Mouse (Mus musculus): ENCODE results near the gene Atp13a5.

Gene Atp13a5

GRCm38 (mm10) chr16:29378458-29378857 is at the start of gene Atp13a5:
TSS of gene Atp13a5 (minus strand) at chr16:29378732.
- DNase-seq = no peak

DNA sequence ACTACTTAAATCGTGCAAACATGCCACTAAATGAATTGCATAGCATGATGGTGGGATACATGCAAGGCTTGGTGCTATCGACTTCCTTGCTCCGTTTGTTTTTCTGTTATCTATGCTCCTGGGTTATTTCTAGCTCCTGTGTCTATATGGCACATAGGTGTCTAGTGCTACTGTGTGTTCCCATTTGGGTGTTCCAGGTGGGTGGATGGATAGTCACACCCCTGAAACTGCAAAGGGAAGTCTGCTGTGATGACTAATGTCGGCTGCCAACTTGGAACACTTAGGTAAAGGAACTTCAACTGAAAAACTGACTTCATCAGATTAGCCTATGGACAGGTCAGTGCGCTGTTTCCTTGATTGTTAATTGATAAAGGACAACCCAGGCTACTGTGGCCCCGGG is 36.3 kb upstream of the Atp13a5 start:
- DNase-seq = no peak

DNA sequence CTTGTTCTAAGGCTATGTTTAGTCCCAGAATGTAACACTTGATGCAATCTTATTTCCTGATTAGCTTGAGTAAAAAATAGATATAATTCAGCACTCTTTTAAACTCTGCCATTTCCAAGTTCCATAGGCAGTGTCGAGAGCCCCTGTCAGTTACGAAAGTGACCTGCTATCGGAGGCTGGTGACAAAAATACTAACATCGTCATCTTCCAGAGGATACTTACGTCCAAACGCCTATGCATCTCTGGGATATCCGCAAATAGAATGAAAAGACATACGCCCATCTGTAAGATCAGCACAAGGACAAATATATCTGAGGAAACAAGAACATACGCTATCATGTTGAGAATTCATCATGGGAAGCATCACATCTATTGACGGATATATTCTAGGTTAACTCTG is 28.8 kb upstream of the Atp13a5 start:
- no peak for DNase-seq

DNA sequence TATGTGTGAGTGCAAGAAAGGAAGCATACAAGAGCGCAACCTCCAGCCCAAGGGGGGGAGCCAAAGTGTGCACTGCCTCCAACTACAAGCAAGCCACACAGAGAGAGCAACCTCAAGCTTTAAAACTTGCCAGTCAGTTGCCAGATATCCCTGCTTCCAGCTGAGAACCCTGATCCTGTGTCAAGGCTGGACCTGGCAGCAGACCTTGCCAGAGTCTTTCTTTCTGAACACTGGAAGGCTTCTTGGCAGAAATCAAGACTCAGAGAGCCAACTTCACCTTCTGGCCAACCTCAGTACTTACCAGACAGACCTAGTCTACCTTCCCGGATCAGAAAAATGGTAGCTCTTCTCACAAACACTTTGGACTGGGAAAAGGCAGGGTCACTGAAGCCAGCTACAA is 20.5 kb upstream of the Atp13a5 start:
- no peak for DNase-seq

GRCm38 (mm10) chr16:29384781-29385180 is 6.2 kb upstream of the Atp13a5 start:
- no peak for DNase-seq

- no peak for DNase-seq
Measured at GRCm38 (mm10) chr16:29374636-29375035, 3.9 kb downstream of the Atp13a5 start.

DNA sequence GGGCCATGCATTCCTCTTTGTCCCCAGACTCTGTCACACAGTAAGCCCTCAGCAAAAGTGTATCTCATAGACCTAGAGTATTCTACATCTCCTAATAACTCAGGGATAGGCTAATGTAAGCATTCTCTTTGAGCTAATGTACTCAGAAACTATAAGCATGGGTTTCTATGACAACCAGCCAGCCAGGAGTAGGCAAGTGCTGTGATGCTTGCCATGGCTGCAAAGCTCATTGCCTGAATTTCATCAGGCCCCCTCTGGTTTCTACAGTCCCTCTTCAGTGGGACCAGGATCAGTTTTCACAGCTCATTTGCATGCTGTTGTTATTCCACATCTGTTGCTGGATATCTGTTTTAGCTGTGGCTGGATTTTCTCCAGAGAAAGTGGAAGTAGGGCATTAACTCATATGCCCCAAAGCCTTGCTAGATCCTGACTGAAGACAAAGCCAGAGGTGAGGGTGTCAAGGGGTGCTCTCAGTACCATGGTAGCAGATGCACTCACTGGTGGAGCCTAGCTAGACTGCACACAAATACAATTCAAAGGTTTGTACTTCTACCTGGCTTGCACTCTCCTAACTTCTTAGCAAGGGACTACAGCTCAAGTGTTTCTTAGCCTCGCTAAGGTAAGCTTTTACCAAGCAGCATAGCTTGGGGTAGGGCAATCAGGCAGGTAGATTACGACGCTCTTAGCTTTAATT is 47.0 kb downstream of the Atp13a5 start:
- DNase-seq = no peak

DNA sequence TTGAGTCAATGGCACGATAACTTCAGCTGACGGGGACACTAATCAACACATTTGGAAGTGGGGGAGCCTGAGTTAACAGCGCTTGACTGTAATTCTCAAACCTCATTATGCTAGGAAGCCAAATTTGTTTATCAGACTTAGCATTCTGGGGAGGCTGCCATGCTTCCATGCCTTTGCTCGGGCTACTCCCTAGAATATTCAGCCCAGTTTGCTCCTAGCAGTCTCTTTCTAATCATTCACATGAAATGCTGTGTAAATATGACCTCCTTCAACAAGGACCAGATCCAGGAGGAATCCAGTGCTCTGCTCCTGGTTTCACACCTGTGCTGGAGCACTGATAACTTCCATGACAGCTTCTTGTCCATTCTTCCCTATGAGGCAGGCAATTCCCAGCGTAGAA is 47.6 kb downstream of the Atp13a5 start:
- no peak for DNase-seq

GRCm38 (mm10) chr16:29329213-29329612 is 49.3 kb downstream of the Atp13a5 start:
- DNase-seq = no peak

DNA sequence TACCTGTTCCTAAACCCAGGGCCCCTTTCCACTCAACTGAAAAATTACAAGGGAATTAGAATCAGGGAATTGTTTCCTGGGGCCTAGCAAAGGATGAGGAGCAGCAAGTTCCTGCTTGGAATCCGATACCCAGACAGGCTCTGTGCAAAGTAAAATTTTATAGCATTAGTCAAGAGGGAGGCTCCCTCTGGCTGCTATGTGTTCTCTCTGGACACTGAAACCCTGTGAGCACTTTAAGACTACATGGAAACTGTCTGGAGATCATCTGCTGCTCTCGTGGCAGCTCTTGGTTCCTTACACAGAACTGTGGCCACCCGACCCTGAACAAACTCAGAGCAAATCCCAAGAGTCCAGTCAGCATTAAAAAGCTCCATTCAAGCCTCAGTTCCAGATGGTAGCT is 50.6 kb downstream of the Atp13a5 start:
- no peak for DNase-seq

DNA sequence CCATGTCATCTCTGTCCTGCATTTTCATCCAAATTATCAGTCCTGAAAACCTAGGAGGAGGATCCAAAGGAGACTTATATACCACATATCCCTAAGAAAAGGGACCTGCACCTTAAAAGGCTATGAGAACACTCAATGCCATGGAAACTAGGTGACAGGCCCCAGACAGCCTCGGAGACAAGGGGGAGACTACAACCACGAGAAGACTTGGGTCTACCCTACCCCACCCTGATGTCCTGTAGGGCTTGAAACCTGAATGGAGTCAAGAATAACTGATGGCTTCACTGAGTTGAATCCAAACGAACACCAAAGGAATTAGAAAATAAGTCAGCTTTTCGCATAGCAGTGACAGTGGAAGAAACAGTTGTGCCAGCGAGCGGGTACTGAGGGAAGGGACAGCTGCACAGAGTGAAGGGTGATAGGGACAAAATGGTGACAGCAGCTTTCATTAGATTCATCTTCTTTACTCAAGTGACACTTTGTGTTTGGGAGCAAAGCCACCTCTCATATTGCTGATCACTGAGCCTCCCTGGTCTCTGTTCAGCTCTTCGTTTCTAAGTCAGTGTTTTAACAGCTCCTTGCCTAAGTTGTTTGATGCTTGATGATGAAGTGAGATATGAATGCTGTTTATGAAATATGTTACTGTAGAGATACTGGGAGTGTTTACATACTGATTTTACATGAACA is 53.2 kb downstream of the Atp13a5 start:
- DNase-seq = no peak

DNA sequence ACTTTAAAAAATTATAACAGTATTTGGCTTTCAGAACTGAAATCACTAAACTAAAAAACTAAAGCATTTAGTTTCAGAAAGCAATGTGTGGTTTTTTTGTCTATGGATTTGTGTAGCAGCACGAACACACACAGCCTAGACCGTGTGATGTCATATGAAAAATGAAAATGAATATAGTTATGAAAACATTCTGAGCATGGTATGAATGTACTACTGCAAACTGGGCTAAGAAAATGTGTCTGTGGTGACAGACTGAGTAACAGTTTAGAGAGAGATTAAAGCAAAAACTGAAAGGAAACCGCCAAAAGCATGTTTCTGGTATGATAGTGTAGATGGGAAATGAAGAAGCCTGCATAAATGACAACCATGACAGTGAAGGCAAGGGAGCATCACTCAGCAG is 57.8 kb downstream of the Atp13a5 start:
- no peak for DNase-seq

DNA sequence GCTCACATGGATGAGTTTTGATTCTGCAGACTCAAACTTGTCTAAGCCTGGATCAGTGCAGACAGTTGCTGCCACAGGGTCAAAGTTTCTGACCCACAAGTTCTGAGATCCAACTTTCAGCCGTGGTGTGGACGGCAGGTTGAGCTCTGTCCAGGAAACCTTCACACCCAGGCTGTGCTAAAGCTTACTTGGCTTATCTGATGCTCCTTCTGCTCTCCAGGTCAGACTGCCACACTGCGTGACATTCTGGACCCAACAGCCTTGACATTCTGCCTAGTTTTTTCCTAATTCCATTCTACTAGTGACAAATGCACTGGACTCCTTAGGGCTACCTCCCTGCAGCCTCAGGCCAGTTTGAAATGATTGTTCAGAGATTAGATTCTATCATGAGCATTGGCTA is 63.1 kb downstream of the Atp13a5 start:
- no peak for DNase-seq

DNA sequence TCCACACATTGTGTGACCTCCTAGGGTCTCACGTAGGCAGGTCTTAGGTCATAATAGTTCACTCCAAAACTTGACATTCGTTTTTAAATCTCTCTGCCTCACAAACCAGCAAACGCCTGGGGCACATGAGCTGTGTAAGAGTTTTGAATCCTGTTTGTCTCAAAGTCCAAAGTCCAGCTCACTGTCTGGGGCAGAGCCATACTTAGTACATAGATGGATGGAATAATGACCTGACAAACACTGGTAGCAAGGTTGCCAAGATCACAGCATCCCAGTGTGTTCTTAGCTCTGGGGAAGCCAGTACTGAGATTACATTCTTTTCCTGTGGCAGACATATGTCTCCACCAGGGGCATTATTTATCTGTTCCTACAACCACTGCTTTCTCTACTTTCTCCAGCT is 63.5 kb downstream of the Atp13a5 start:
- DNase-seq = no peak

DNA sequence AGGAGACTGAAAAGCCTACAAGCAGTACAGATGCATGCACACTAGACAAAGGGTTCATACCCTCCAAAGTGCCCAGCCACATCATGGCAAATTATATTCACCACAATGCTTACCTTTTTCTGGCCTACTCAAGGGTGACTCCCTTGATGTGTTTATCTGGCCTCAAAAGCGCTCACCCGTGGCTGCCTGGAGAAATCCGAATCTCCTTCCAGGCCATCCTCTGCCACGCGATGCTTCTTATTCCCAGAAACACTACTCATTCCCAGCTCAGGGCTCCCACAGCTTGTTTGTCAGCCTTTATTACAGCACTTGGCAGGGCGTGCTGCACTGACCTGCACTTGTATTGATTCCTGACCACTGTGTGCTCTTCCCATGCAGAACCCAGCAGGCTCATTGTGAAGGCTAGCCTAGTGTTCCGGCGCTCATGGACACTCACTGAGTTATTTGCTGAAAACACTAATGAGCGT is 80.9 kb downstream of the Atp13a5 start:
- no peak for DNase-seq

GRCm38 (mm10) chr16:29280691-29281090 is 97.8 kb downstream of the Atp13a5 start:
- no peak for DNase-seq

DNA sequence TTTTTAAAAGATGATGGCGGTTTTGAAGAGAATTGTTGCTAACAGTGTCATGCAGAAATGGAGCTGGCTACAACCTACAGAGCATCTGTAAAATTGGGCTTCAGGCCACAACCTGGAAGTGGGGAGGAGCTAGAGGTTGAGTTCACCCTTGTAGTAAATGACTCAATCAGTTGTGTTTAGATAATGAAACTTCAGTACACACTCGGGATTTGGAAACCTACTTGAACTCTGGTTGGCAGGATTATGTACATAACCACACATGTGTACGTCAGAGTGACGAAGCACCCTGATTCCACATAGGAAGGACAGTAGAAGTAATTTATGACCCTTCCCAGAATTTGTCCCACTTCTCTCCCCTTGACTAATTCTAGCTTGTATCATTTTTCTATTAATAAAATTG is 124.2 kb downstream of the Atp13a5 start:
- no peak for DNase-seq

DNA sequence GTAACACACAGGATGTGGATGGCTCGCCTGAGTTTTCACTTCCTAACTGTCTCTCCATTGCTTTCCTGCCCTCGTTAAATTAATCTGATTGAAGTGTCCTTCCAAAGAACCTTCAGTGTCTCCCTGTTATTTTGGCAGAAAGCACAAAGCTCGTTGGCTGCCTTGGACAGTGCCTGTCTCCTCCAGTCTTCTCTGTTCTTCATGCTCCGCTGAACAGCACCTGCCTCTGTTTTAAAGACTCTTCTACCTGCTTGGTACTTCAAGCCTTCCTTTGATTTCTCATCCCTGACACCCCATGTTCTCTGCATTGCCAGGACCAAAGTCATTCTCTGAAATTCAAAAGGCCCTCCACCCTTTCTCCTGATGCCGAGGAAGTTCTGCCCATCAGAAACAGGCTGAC is 142.6 kb downstream of the Atp13a5 start:
- no peak for DNase-seq

DNA sequence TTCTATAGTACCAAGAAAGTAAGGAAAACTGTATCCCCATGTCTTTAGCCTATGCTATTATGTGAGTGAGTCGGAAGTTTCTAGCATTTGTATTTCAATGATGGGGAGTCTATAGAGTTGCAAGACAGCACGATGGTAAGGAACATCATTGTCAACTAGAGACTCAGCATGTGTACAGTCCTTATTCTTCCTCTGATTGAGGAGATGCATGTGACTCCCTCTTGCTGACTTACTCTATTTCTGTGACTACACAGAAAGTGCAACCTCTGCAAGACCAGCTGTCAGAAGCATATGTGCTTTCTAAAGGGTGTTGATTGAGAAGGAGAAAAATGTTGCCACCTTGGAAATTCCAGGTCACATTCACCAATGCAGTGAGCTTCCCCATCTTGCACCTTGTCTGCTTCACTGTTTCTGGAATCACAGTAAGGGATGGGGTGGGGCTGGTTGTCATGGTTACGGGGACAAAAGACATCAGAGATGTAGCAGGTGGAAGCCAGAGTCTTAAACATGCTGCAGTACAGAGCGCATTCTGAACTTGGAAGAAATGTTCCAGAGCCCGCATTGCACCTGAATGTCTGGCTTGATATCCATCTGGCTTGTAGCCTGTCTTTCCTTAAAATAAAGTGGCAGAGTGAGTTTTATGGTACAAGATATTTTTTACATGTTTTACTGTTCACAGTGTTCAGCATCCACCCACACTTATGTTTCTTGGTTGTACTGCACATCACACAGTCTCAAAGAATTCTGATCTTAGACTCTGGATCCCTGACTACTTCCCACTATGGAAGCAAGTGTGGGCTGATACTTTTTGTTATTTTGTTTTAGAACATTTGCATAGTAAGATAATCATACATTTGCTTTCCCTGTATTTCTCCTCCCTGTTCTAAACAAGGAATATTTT is 161.9 kb downstream of the Atp13a5 start:
- no peak for DNase-seq

- no peak for DNase-seq
Measured at GRCm38 (mm10) chr16:29209605-29210411, 168.7 kb downstream of the Atp13a5 start, which contains the start of gene Hrasls. TSS of gene Hrasls (plus strand) at chr16:29209695.

DNA sequence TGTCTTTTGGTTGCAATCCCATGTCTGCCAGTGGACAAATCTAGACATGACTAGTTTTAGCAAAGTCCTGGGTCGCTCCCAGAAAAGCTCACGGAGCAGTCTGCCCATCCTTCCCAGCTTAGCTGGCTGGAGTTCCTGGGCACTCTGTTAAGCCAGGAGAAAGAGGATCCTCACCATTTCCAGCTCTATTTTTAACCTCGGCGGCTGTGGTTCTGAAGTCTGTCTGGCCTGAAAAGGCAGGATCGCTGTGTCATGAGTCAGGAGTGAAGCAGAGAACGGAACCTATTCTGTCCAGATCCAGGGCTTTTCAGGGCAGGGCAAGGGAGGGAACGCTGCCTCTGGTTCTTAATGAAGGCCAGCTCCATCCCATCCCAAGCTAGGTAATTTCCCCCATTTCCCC is 169.7 kb downstream of the Atp13a5 start:
- no peak for DNase-seq

- DNase-seq = no peak
Measured at GRCm38 (mm10) chr16:29205581-29205980, 173.0 kb downstream of the Atp13a5 start.

GRCm38 (mm10) chr16:29204875-29205274 is 173.7 kb downstream of the Atp13a5 start:
- DNase-seq = no peak
